Mouse (Mus musculus): ENCODE results near the gene Cldn11.

DNA sequence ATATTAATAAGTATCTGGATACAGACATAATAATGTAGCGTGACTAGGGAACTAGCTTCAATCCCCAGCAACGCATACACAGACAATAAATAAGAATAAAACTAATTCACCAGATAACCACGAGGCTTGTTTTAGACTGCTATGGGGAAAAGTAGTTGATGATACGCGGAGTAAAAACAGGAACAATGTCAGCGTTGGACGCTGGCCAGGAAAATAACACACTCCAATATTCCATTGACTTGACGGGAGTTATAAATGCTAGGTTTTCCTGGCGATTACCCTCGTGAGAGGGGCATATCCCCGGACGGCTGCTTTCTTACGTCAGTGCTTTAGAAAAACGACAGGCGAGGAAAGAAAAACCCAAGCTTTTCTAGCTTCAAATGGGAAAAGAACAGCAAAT is 8.1 kb downstream of the Cldn11 start:
- TF ChIP-seq EP300 (IDR thresholded peaks at IDR 0.05; ENCODE audit: insufficient read depth, low read depth, low read length) (no peak), CTCF (IDR thresholded peaks at IDR 0.05; ENCODE audit: low read depth, low read length) (no peak), POLR2A (IDR thresholded peaks at IDR 0.05; ENCODE audit: insufficient read depth, low read length) (no peak)
